In the genomic region with DNA sequence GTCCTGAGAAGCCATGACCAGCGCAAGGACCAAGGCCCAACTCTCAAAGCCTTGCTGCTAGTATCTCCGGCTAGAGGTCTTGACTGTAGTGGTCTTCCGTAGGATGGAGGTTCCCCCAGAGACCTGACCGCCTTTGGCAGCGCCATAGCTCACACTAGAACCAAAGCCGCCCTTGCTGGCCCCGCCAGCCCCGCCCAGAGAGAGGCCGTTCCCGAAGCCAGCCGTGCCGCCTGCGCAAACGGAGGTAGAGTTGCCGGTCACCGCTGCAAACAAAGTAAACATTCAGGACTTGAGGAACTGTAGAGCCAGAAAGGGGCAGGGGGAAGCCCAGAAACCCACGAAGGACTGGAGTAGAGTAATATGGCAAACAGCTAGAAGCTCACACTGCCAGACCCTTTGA, we compare ENCODE assay signal across 9 mouse cellular contexts. TPM values are rescaled to one million over a fixed set of nuclear protein-coding genes. Genes with fewer than 3 reads are reported as not detected.
DNase-seq lines count a peak whose midpoint lies in the region; ATAC-seq lines count a peak whose summit lies in the region.
"Had no signal": no experiment of that assay in that cellular context is flagged by ENCODE, and none has a peak within 500 bp of the region (broad histone marks: within the 10 kb centered on the region; RNA-seq: fewer than 3 reads in every experiment).

No protein-coding gene starts in this region.

- H3K4me3 ChIP-seq in forebrain, embryonic 10.5 days = peak overlapping the region; percentile 39
- no peak overlapping the region for H3K4me3 ChIP-seq in forebrain, embryonic 16.5 days (replicated peaks; ENCODE audit: low read length)
- H3K4me3 ChIP-seq in limb, embryonic 11.5 days (ENCODE audit: low read depth, low read length) = peak overlapping the region; percentile 9; the same call in 1 of the 2 replicates
- peak overlapping the region; percentile 25 for H3K4me3 ChIP-seq in midbrain, embryonic 12.5 days
- H3K4me3 ChIP-seq: myocyte had no signal

- H3K27ac ChIP-seq in forebrain, embryonic 10.5 days = 0 out of 2 replicates have a peak overlapping the region, but pooled peaks have one; percentile 9
- no peak overlapping the region for H3K27ac ChIP-seq in forebrain, embryonic 16.5 days (ENCODE audit: low read length)
- H3K27ac ChIP-seq in limb, embryonic 11.5 days (replicated peaks; ENCODE audit: low read depth, low read length) = no peak overlapping the region
- no peak overlapping the region for H3K27ac ChIP-seq in midbrain, embryonic 12.5 days (replicated peaks)

- H3K4me1 ChIP-seq in forebrain, embryonic 10.5 days = peaks cover 20% of the 10 kb centered on the region
- 0 out of 2 replicates have a peak, but pooled peaks cover 2% of the 10 kb centered on the region for H3K4me1 ChIP-seq in forebrain, embryonic 16.5 days (replicated peaks; ENCODE audit: control insufficient read depth, insufficient read depth, low read length)
- H3K4me1 ChIP-seq in limb, embryonic 11.5 days (ENCODE audit: control insufficient read depth, insufficient read depth, low read length) = peaks cover 4% of the 10 kb centered on the region; the same call in 1 of the 2 replicates
- peaks cover 12% of the 10 kb centered on the region for H3K4me1 ChIP-seq in midbrain, embryonic 12.5 days

- H3K9ac ChIP-seq in forebrain, embryonic 16.5 days (replicated peaks; ENCODE audit: low read depth, low read length) = no peak overlapping the region
- peak overlapping the region; percentile 27; the same call in 1 of the 2 replicates for H3K9ac ChIP-seq in limb, embryonic 11.5 days (ENCODE audit: low read length)
- no peak overlapping the region for H3K9ac ChIP-seq in midbrain, embryonic 12.5 days (replicated peaks)

- peak; percentile 29 for DNase-seq in forebrain, embryonic 10.5 days (ENCODE audit: extremely low spot score, low spot score)
- peak; percentile 20 for DNase-seq in heart, postnatal 4 days
- peak; percentile 64 for DNase-seq in limb, embryonic 11.5 days (ENCODE audit: low spot score)
- no peak for DNase-seq in spleen, postnatal 36 days (ENCODE audit: low spot score in 2 of 2)
- no peak for DNase-seq in frontal cortex, postnatal 25 days (ENCODE audit: low spot score in 2 of 2)

- WGBS in forebrain, embryonic 10.5 days = 4% methylated on average over 17 of the region's 17 CpGs
- 6% methylated on average over 17 of the region's 17 CpGs for WGBS in forebrain, embryonic 16.5 days
- 3% methylated on average over 17 of the region's 17 CpGs for WGBS in limb, embryonic 11.5 days
- 4% methylated on average over 17 of the region's 17 CpGs for WGBS in midbrain, embryonic 12.5 days

- H3K27me3 ChIP-seq in forebrain, embryonic 10.5 days (ENCODE audit: poor library complexity, severe bottlenecking) = peaks cover 46% of the 10 kb centered on the region
- 0 out of 2 replicates have a peak, but pooled peaks cover 3% of the 10 kb centered on the region for H3K27me3 ChIP-seq in forebrain, embryonic 16.5 days (replicated peaks; ENCODE audit: control insufficient read depth, insufficient read depth, low read length)
- H3K27me3 ChIP-seq in limb, embryonic 11.5 days (ENCODE audit: control insufficient read depth, insufficient read depth, low read length) = 0 out of 2 replicates have a peak, but pooled peaks cover 7% of the 10 kb centered on the region
- peaks cover 27% of the 10 kb centered on the region for H3K27me3 ChIP-seq in midbrain, embryonic 12.5 days

- H3K4me2 ChIP-seq in forebrain, embryonic 16.5 days (ENCODE audit: low read length) = no peak overlapping the region
- peak overlapping the region; percentile 46 for H3K4me2 ChIP-seq in limb, embryonic 11.5 days (ENCODE audit: low read depth, severe bottlenecking)
- peak overlapping the region; percentile 51 for H3K4me2 ChIP-seq in midbrain, embryonic 12.5 days (replicated peaks)

- H3K9me3 ChIP-seq in forebrain, embryonic 10.5 days = no peaks in the 10 kb centered on the region
- no peaks in the 10 kb centered on the region for H3K9me3 ChIP-seq in forebrain, embryonic 16.5 days (ENCODE audit: control insufficient read depth, low read length)
- H3K9me3 ChIP-seq in limb, embryonic 11.5 days (ENCODE audit: control insufficient read depth, low read length) = no peaks in the 10 kb centered on the region
- H3K9me3 ChIP-seq in midbrain, embryonic 12.5 days = no peaks in the 10 kb centered on the region

- ATAC-seq in forebrain, embryonic 16.5 days = no peak
- no peak for ATAC-seq in limb, embryonic 11.5 days (ENCODE audit: insufficient number of reproducible peaks, low FRiP score, low TSS enrichment, low read depth)
- ATAC-seq in midbrain, embryonic 12.5 days (ENCODE audit: low FRiP score, low read depth) = no peak
- ATAC-seq in monocyte, adult 5-6 weeks (replicated peaks; ENCODE audit: insufficient number of reproducible peaks, low FRiP score, low TSS enrichment, poor library complexity, severe bottlenecking) = no peak

- H3K36me3 ChIP-seq in forebrain, embryonic 10.5 days (replicated peaks) = no peaks in the 10 kb centered on the region
- no peaks in the 10 kb centered on the region for H3K36me3 ChIP-seq in forebrain, embryonic 16.5 days (ENCODE audit: control insufficient read depth, insufficient read depth)
- no peaks in the 10 kb centered on the region for H3K36me3 ChIP-seq in limb, embryonic 11.5 days (ENCODE audit: control insufficient read depth, insufficient read depth, low read length)
- H3K36me3 ChIP-seq in midbrain, embryonic 12.5 days = no peaks in the 10 kb centered on the region

RNA-seq across cellular contexts. Expression of a gene that starts 5.1 kb away (rescaled TPM):
- not detected in 2 replicates for polyA plus RNA-seq in forebrain, embryonic 10.5 days (2016; fragmentation: Nextera tagmentation; extraction: Ambion mirVana)
- polyA plus RNA-seq in forebrain, embryonic 16.5 days (2015; fragmentation: Nextera tagmentation; extraction: Ambion mirVana) = 0.55 TPM in 1 of 2 replicates, not detected in the other
- total RNA-seq in heart, postnatal 4 days (2021) = not detected
- not detected in 2 replicates for polyA plus RNA-seq in limb, embryonic 11.5 days (2014; fragmentation: Nextera tagmentation; extraction: Ambion mirVana)
- not detected in 2 replicates for polyA plus RNA-seq in midbrain, embryonic 12.5 days (2016; fragmentation: Nextera tagmentation; extraction: Ambion mirVana)
- total RNA-seq in monocyte, adult 5-6 weeks (2017) = not detected in 3 replicates
- polyA plus RNA-seq: myocyte had no signal

RNA-seq across cellular contexts. Expression of a gene that starts 10.5 kb away (rescaled TPM):
- polyA plus RNA-seq in forebrain, embryonic 10.5 days (2016; fragmentation: Nextera tagmentation; extraction: Ambion mirVana) = 0.09 and 0.12 TPM in 2 replicates
- polyA plus RNA-seq in forebrain, embryonic 16.5 days (2015; fragmentation: Nextera tagmentation; extraction: Ambion mirVana) = 0.15 and 0.38 TPM in 2 replicates
- under 1 TPM; 0.25 to 0.45 TPM for total RNA-seq in heart, postnatal 4 days (2021)
- polyA plus RNA-seq in limb, embryonic 11.5 days (2014; fragmentation: Nextera tagmentation; extraction: Ambion mirVana) = not detected in 2 replicates
- 0.14 and 0.27 TPM in 2 replicates for polyA plus RNA-seq in midbrain, embryonic 12.5 days (2016; fragmentation: Nextera tagmentation; extraction: Ambion mirVana)
- not detected in 3 replicates for total RNA-seq in monocyte, adult 5-6 weeks (2017)

RNA-seq across cellular contexts. Expression of a gene that starts 24.4 kb away (rescaled TPM):
- polyA plus RNA-seq in forebrain, embryonic 10.5 days (2016; fragmentation: Nextera tagmentation; extraction: Ambion mirVana) = not detected in 2 replicates
- polyA plus RNA-seq in forebrain, embryonic 16.5 days (2015; fragmentation: Nextera tagmentation; extraction: Ambion mirVana) = not detected in 2 replicates
- total RNA-seq in heart, postnatal 4 days (2021) = under 1 TPM in 1 of 2 experiments, not detected in 1; 0.07 TPM
- polyA plus RNA-seq in limb, embryonic 11.5 days (2014; fragmentation: Nextera tagmentation; extraction: Ambion mirVana) = not detected in 2 replicates
- polyA plus RNA-seq in midbrain, embryonic 12.5 days (2016; fragmentation: Nextera tagmentation; extraction: Ambion mirVana) = not detected in 2 replicates
- total RNA-seq in monocyte, adult 5-6 weeks (2017) = not detected in 3 replicates
- polyA plus RNA-seq: myocyte had no signal

RNA-seq across cellular contexts. Expression of a gene that starts 36.9 kb away (rescaled TPM):
- polyA plus RNA-seq in forebrain, embryonic 10.5 days (2016; fragmentation: Nextera tagmentation; extraction: Ambion mirVana) = not detected in 2 replicates
- not detected in 2 replicates for polyA plus RNA-seq in forebrain, embryonic 16.5 days (2015; fragmentation: Nextera tagmentation; extraction: Ambion mirVana)
- not detected for total RNA-seq in heart, postnatal 4 days (2021)
- polyA plus RNA-seq in limb, embryonic 11.5 days (2014; fragmentation: Nextera tagmentation; extraction: Ambion mirVana) = not detected in 2 replicates
- polyA plus RNA-seq in midbrain, embryonic 12.5 days (2016; fragmentation: Nextera tagmentation; extraction: Ambion mirVana) = not detected in 2 replicates
- not detected in 3 replicates for total RNA-seq in monocyte, adult 5-6 weeks (2017)
- polyA plus RNA-seq: myocyte had no signal

Comparison
In these comparisons a context has a peak if more than half of its experiments do, and no peak if none do; other contexts are left out.
1. DNase-seq: peak in forebrain, embryonic 10.5 days (single experiment), heart, postnatal 4 days (single experiment) and limb, embryonic 11.5 days (single experiment); none in spleen, postnatal 36 days (0 of 2) and frontal cortex, postnatal 25 days (0 of 2).